13 mouse cellular contexts compared by ENCODE assay signal in genomic region chr13:98275646-98276045, GRCm38 (mm10). TPM values are rescaled to one million over a fixed set of nuclear protein-coding genes. Genes with fewer than 3 reads are reported as not detected.
A peak's percentile ranks its signal among the peaks of the same experiment; 100 is the strongest.
DNase-seq lines count a peak whose midpoint lies in the region; ATAC-seq and TF ChIP-seq lines count a peak whose summit lies in the region.
"Had no signal": no experiment of that assay in that cellular context is flagged by ENCODE, and none has a peak within 500 bp of the region (broad histone marks: within the 10 kb centered on the region; RNA-seq: fewer than 3 reads in every experiment).

No protein-coding gene starts in this region.

- no peak for ATAC-seq in heart, embryonic 12.5 days (ENCODE audit: insufficient number of reproducible peaks, low FRiP score)
- peak; percentile 76; the same call in 1 of the 2 replicates for ATAC-seq in heart, embryonic 15.5 days (replicated peaks; ENCODE audit: insufficient number of reproducible peaks, insufficient read depth, low FRiP score, low read depth)
- ATAC-seq in liver, postnatal 0 days: peak; percentile 66
- ATAC-seq in stomach, postnatal 0 days (ENCODE audit: low FRiP score, low TSS enrichment): no peak

- H3K4me1 ChIP-seq in heart, embryonic 12.5 days (replicated peaks): peaks cover 9% of the 10 kb centered on the region; the same call in 1 of the 2 replicates
- peaks cover 5% of the 10 kb centered on the region for H3K4me1 ChIP-seq in heart, embryonic 15.5 days (replicated peaks)
- no peaks in the 10 kb centered on the region for H3K4me1 ChIP-seq in liver, postnatal 0 days (ENCODE audit: insufficient read depth)
- H3K4me1 ChIP-seq in stomach, postnatal 0 days (replicated peaks; ENCODE audit: control insufficient read depth, insufficient read depth): no peaks in the 10 kb centered on the region
- H3K4me1 ChIP-seq: limb, embryonic 15.5 days had no signal

- no peak for TF ChIP-seq CTCF in liver, postnatal 0 days (IDR thresholded peaks at IDR 0.05; ENCODE audit: low read depth)
- TF ChIP-seq CTCF in stomach, postnatal 0 days (IDR thresholded peaks at IDR 0.05; ENCODE audit: low read depth): no peak

- intact Hi-C loops in left cerebral cortex, postnatal 4 days (cut with DNase I): no loop called here

- H3K4me3 ChIP-seq in heart, embryonic 12.5 days: no peak overlapping the region
- no peak overlapping the region for H3K4me3 ChIP-seq in heart, embryonic 15.5 days
- no peak overlapping the region for H3K4me3 ChIP-seq in liver, postnatal 0 days (ENCODE audit: low read depth, low read length)
- H3K4me3 ChIP-seq in stomach, postnatal 0 days (ENCODE audit: low read depth, low read length): no peak overlapping the region
- H3K4me3 ChIP-seq: limb, embryonic 15.5 days; megakaryocyte, embryonic 14.5 days had no signal

- no peaks in the 10 kb centered on the region for H3K9me3 ChIP-seq in heart, embryonic 12.5 days (replicated peaks)
- no peaks in the 10 kb centered on the region for H3K9me3 ChIP-seq in heart, embryonic 15.5 days (replicated peaks)
- H3K9me3 ChIP-seq in liver, postnatal 0 days (ENCODE audit: low read length): no peaks in the 10 kb centered on the region
- H3K9me3 ChIP-seq in stomach, postnatal 0 days (ENCODE audit: control insufficient read depth, low read length): no peaks in the 10 kb centered on the region
- H3K9me3 ChIP-seq: limb, embryonic 15.5 days; megakaryocyte, embryonic 14.5 days had no signal

- H3K36me3 ChIP-seq in heart, embryonic 12.5 days: peaks cover 39% of the 10 kb centered on the region
- peaks cover 28% of the 10 kb centered on the region for H3K36me3 ChIP-seq in heart, embryonic 15.5 days
- peaks cover 37% of the 10 kb centered on the region for H3K36me3 ChIP-seq in liver, postnatal 0 days (replicated peaks; ENCODE audit: insufficient read depth, low read length)
- peaks cover 21% of the 10 kb centered on the region for H3K36me3 ChIP-seq in stomach, postnatal 0 days (ENCODE audit: control insufficient read depth, insufficient read depth, low read length)

- H3K27me3 ChIP-seq in heart, embryonic 12.5 days (replicated peaks): no peaks in the 10 kb centered on the region
- no peaks in the 10 kb centered on the region for H3K27me3 ChIP-seq in heart, embryonic 15.5 days
- no peaks in the 10 kb centered on the region for H3K27me3 ChIP-seq in liver, postnatal 0 days (ENCODE audit: insufficient read depth, low read length)
- H3K27me3 ChIP-seq in stomach, postnatal 0 days (ENCODE audit: control insufficient read depth, insufficient read depth, low read length): no peaks in the 10 kb centered on the region
- H3K27me3 ChIP-seq: limb, embryonic 15.5 days had no signal

- no peak overlapping the region for H3K9ac ChIP-seq in heart, embryonic 12.5 days
- H3K9ac ChIP-seq in heart, embryonic 15.5 days: no peak overlapping the region
- no peak overlapping the region for H3K9ac ChIP-seq in liver, postnatal 0 days (replicated peaks)
- H3K9ac ChIP-seq in stomach, postnatal 0 days (ENCODE audit: low read length): no peak overlapping the region
- H3K9ac ChIP-seq: hindbrain, embryonic 14.5 days; limb, embryonic 15.5 days had no signal

- peak; percentile 65; the same call in 1 of the 2 replicates for TF ChIP-seq EP300 in liver, postnatal 0 days (IDR thresholded peaks at IDR 0.05; ENCODE audit: low read depth)
- no peak for TF ChIP-seq EP300 in stomach, postnatal 0 days (optimal IDR thresholded peaks at IDR 0.05)

- H3K27ac ChIP-seq in heart, embryonic 12.5 days (ENCODE audit: poor library complexity, severe bottlenecking): no peak overlapping the region
- peak overlapping the region; percentile 51 for H3K27ac ChIP-seq in heart, embryonic 15.5 days
- H3K27ac ChIP-seq in liver, postnatal 0 days (ENCODE audit: low read depth): no peak overlapping the region
- no peak overlapping the region for H3K27ac ChIP-seq in stomach, postnatal 0 days (replicated peaks)
- H3K27ac ChIP-seq: hindbrain, embryonic 14.5 days; limb, embryonic 15.5 days had no signal

- 35% methylated on average over 4 of the region's 4 CpGs for WGBS in heart, embryonic 12.5 days
- WGBS in heart, embryonic 15.5 days: 33% methylated on average over 4 of the region's 4 CpGs
- WGBS in liver, postnatal 0 days (ENCODE audit: insufficient replicate concordance): 42% methylated on average over 4 of the region's 4 CpGs
- 66% methylated on average over 4 of the region's 4 CpGs for WGBS in stomach, postnatal 0 days

- no peak overlapping the region for H3K4me2 ChIP-seq in heart, embryonic 12.5 days
- no peak overlapping the region for H3K4me2 ChIP-seq in heart, embryonic 15.5 days
- H3K4me2 ChIP-seq in liver, postnatal 0 days (ENCODE audit: low read depth, low read length): no peak overlapping the region
- no peak overlapping the region for H3K4me2 ChIP-seq in stomach, postnatal 0 days (replicated peaks; ENCODE audit: low read depth)
- H3K4me2 ChIP-seq: hindbrain, embryonic 14.5 days; limb, embryonic 15.5 days had no signal

- peak; percentile 93 for DNase-seq in heart, adult 11 months
- peak; percentile 59 for DNase-seq in adrenal gland, adult 8-10 months
- DNase-seq in liver, postnatal 0 days: no peak
- no peak for DNase-seq in left cerebral cortex, postnatal 4 days
- DNase-seq in embryo, embryonic 9.5 days (ENCODE audit: extremely low spot score): no peak
- DNase-seq in stomach, postnatal 0 days (ENCODE audit: low spot score): no peak
- DNase-seq: kidney, adult 8-10 months; layer of hippocampus, adult 9-11 months had no signal

RNA-seq across cellular contexts. Expression of gene Gm21976, which starts 4.0 kb away (rescaled TPM):
- not detected in 2 replicates for polyA plus RNA-seq in heart, embryonic 12.5 days (2016; fragmentation: Nextera tagmentation; extraction: Ambion mirVana)
- not detected for total RNA-seq in adrenal gland, adult 8-10 months (2022)
- polyA plus RNA-seq in heart, embryonic 15.5 days (2015; fragmentation: Nextera tagmentation; extraction: Ambion mirVana): not detected in 2 replicates
- polyA plus RNA-seq in liver, postnatal 0 days (2015; fragmentation: Nextera tagmentation; extraction: Ambion mirVana): not detected in 2 replicates
- not detected for total RNA-seq in left cerebral cortex, postnatal 4 days (2021)
- polyA plus RNA-seq in stomach, postnatal 0 days (2015; fragmentation: Nextera tagmentation; extraction: Ambion mirVana): not detected in 2 replicates
- polyA plus RNA-seq: hindbrain, embryonic 14.5 days; limb, embryonic 15.5 days had no signal

RNA-seq across cellular contexts. Expression of gene Ankra2, which starts 12.8 kb away (rescaled TPM):
- polyA plus RNA-seq in heart, embryonic 12.5 days (2016; fragmentation: Nextera tagmentation; extraction: Ambion mirVana): 16.1 and 18.5 TPM in 2 replicates
- 10 to 100 TPM; 24.0 to 34.5 (median 28.7) TPM for total RNA-seq in adrenal gland, adult 8-10 months (2022)
- polyA plus RNA-seq in heart, embryonic 15.5 days (2015; fragmentation: Nextera tagmentation; extraction: Ambion mirVana): 15.4 and 17.0 TPM in 2 replicates
- polyA plus RNA-seq in liver, postnatal 0 days (2015; fragmentation: Nextera tagmentation; extraction: Ambion mirVana): 8.5 and 8.6 TPM in 2 replicates
- 10 to 100 TPM; 77.9 to 82.0 TPM for total RNA-seq in left cerebral cortex, postnatal 4 days (2021)
- polyA plus RNA-seq in stomach, postnatal 0 days (2015; fragmentation: Nextera tagmentation; extraction: Ambion mirVana): 20.5 and 20.6 TPM in 2 replicates

RNA-seq across cellular contexts. Expression of gene Utp15, which starts 12.8 kb away (rescaled TPM):
- polyA plus RNA-seq in heart, embryonic 12.5 days (2016; fragmentation: Nextera tagmentation; extraction: Ambion mirVana): 19.2 and 19.7 TPM in 2 replicates
- 10 to 100 TPM; 19.8 to 24.6 (median 22.1) TPM for total RNA-seq in adrenal gland, adult 8-10 months (2022)
- 12.5 and 16.0 TPM in 2 replicates for polyA plus RNA-seq in heart, embryonic 15.5 days (2015; fragmentation: Nextera tagmentation; extraction: Ambion mirVana)
- 5.7 and 7.5 TPM in 2 replicates for polyA plus RNA-seq in liver, postnatal 0 days (2015; fragmentation: Nextera tagmentation; extraction: Ambion mirVana)
- total RNA-seq in left cerebral cortex, postnatal 4 days (2021): 10 to 100 TPM; 24.5 to 25.9 TPM
- polyA plus RNA-seq in stomach, postnatal 0 days (2015; fragmentation: Nextera tagmentation; extraction: Ambion mirVana): 9.5 and 9.6 TPM in 2 replicates

RNA-seq across cellular contexts. Expression of gene Btf3, which starts 41.2 kb away (rescaled TPM):
- polyA plus RNA-seq in heart, embryonic 12.5 days (2016; fragmentation: Nextera tagmentation; extraction: Ambion mirVana): 474 and 476 TPM in 2 replicates
- total RNA-seq in adrenal gland, adult 8-10 months (2022): 100 to 1,000 TPM; 278 to 323 (median 310) TPM
- polyA plus RNA-seq in heart, embryonic 15.5 days (2015; fragmentation: Nextera tagmentation; extraction: Ambion mirVana): 353 and 399 TPM in 2 replicates
- polyA plus RNA-seq in liver, postnatal 0 days (2015; fragmentation: Nextera tagmentation; extraction: Ambion mirVana): 306 and 312 TPM in 2 replicates
- 100 to 1,000 TPM; 307 to 340 TPM for total RNA-seq in left cerebral cortex, postnatal 4 days (2021)
- 559 TPM in 2 replicates for polyA plus RNA-seq in stomach, postnatal 0 days (2015; fragmentation: Nextera tagmentation; extraction: Ambion mirVana)

Comparison
In these comparisons a context has a peak if more than half of its experiments do, and no peak if none do; other contexts are left out.
1. ATAC-seq: peak in heart, embryonic 15.5 days (single experiment) and liver, postnatal 0 days (single experiment); none in heart, embryonic 12.5 days (single experiment) and stomach, postnatal 0 days (single experiment).
2. DNase-seq: peak in heart, adult 11 months (single experiment) and adrenal gland, adult 8-10 months (single experiment); none in liver, postnatal 0 days (single experiment), left cerebral cortex, postnatal 4 days (single experiment), embryo, embryonic 9.5 days (single experiment) and stomach, postnatal 0 days (single experiment).